Mouse (Mus musculus): ENCODE results near the gene Dbt.

GRCm38 (mm10) chr3:116520141-116520761 lies 7.4 kb downstream of the Dbt start:
- TF ChIP-seq CTCF (IDR thresholded peaks at IDR 0.05; ENCODE audit: low read depth, low read length) (no peak), EP300 (IDR thresholded peaks at IDR 0.05; ENCODE audit: insufficient read depth, low read depth, low read length) (no peak), POLR2A (IDR thresholded peaks at IDR 0.05; ENCODE audit: insufficient read depth, low read length) (no peak)

All from ES-Bruce4 (cell line).